Mouse (Mus musculus): ENCODE measurements around the gene Tns4. TPM values are rescaled to one million over a fixed set of nuclear protein-coding genes. Genes with fewer than 3 reads are reported as not detected.

Gene Tns4
- total and polyA plus RNA-seq, 2 experiments from 2014 or later: 0.05 to 0.69 TPM

DNA sequence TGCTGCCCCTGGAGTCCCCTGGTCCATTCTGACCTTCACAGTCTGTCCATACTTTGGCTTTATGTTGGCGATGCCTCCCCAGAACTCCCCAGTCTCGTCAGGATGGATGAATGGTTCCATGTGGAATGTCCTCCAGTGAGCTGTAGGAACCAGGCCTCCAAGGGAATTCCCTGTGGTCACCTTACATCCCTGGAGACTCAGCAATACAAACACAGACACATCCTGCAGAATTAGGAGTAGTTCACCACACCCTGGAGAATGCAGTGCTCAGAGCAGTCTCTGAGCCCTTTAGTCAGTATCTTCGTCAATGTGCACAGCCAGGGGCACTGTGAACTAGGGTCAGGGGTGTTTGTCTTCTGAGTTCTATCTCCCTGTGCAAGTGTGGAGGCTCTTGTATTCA, 19.2 kb upstream of the Tns4 start:
- no peak for ATAC-seq (ENCODE audit: insufficient read depth, low read depth)
- Histone ChIP-seq H3K36me3 (replicated peaks; ENCODE audit: control insufficient read depth, insufficient read depth, low read length) (no peaks in the 10 kb centered on the region), H3K9me3 (replicated peaks; ENCODE audit: control insufficient read depth, low read length) (no peaks in the 10 kb centered on the region), H3K4me2 (ENCODE audit: low read depth, low read length) (no peak overlapping the region), H3K4me3 (ENCODE audit: low read depth, low read length) (no peak overlapping the region), H3K27me3 (ENCODE audit: control insufficient read depth, insufficient read depth, low read length) (no peaks in the 10 kb centered on the region), H3K27ac (ENCODE audit: low read depth) (no peak overlapping the region), H3K4me1 (ENCODE audit: control insufficient read depth, insufficient read depth) (0 out of 2 replicates have a peak, but pooled peaks cover 4% of the 10 kb centered on the region), H3K9ac (replicated peaks; ENCODE audit: low read depth, low read length) (no peak overlapping the region)
- DNase-seq (ENCODE audit: low spot score): no peak
- TF ChIP-seq CTCF (IDR thresholded peaks at IDR 0.05; ENCODE audit: low read depth): no peak
- TF ChIP-seq EP300 (IDR thresholded peaks at IDR 0.05; ENCODE audit: low read depth): no peak
- 62% methylated on average over 3 of the region's 3 CpGs for whole genome bisulfite sequencing

DNA sequence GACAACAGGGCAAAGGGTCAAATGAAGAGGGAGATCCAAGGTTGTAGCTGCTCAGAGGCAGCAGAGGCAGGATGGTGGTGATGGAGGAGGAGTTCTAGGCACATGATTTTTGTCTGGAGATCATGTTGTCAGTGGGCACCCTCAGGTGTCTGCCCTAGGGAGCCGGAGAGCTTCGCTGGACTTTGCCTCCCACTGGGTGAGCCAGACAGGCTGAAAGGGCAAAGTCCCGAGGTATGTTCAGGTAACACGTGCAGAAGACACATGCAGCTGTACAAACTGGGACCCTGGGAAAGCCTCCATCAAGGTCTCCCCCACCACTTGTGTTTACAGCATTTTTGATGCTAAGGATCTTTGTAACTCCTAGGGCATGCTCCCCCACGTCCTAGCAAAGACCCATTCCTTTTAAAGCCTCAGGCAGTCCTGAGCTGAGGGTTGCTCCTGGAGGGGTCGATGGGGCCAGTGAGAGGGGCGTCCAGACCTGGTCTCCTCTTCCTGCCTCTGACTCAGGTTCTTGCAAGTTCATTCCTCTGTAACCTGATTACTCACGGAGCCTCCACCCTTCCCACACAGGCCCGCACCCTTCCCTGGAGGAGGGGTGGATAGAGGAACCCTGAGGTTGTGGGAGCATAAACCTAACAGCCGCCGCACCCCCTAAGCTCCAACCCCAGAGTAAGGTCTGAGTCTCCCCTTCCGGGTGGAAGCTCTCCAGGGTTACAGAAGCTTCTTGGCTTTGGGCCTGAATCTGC, 17.0 kb upstream of the Tns4 start:
- Histone ChIP-seq H3K9ac (replicated peaks; ENCODE audit: low read depth, low read length) (no peak overlapping the region), H3K4me3 (ENCODE audit: low read depth, low read length) (no peak overlapping the region), H3K27me3 (ENCODE audit: control insufficient read depth, insufficient read depth, low read length) (no peaks in the 10 kb centered on the region), H3K4me1 (ENCODE audit: control insufficient read depth, insufficient read depth) (no peaks in the 10 kb centered on the region), H3K36me3 (replicated peaks; ENCODE audit: control insufficient read depth, insufficient read depth, low read length) (no peaks in the 10 kb centered on the region), H3K9me3 (replicated peaks; ENCODE audit: control insufficient read depth, low read length) (no peaks in the 10 kb centered on the region), H3K27ac (ENCODE audit: low read depth) (no peak overlapping the region), H3K4me2 (ENCODE audit: low read depth, low read length) (no peak overlapping the region)
- ATAC-seq (ENCODE audit: insufficient read depth, low read depth): no peak
- 62% methylated on average over 12 of the region's 12 CpGs for WGBS
- DNase-seq (ENCODE audit: low spot score): no peak
- no peak for TF ChIP-seq EP300 (IDR thresholded peaks at IDR 0.05; ENCODE audit: low read depth)
- TF ChIP-seq CTCF (IDR thresholded peaks at IDR 0.05; ENCODE audit: low read depth): no peak

- H3K27me3 ChIP-seq (ENCODE audit: control insufficient read depth, insufficient read depth, low read length): no peaks in the 10 kb centered on the region
- no peak overlapping the region for H3K9ac ChIP-seq (replicated peaks; ENCODE audit: low read depth, low read length)
- TF ChIP-seq EP300 (IDR thresholded peaks at IDR 0.05; ENCODE audit: low read depth) (no peak), CTCF (IDR thresholded peaks at IDR 0.05; ENCODE audit: low read depth) (no peak)
- no peaks in the 10 kb centered on the region for H3K4me1 ChIP-seq (ENCODE audit: control insufficient read depth, insufficient read depth)
- no peaks in the 10 kb centered on the region for H3K9me3 ChIP-seq (replicated peaks; ENCODE audit: control insufficient read depth, low read length)
- DNase-seq (ENCODE audit: low spot score): no peak
- no peak for ATAC-seq (ENCODE audit: insufficient read depth, low read depth)
- H3K36me3 ChIP-seq (replicated peaks; ENCODE audit: control insufficient read depth, insufficient read depth, low read length): no peaks in the 10 kb centered on the region
- no peak overlapping the region for H3K4me3 ChIP-seq (ENCODE audit: low read depth, low read length)
- 61% methylated on average over 9 of the region's 9 CpGs for WGBS
- no peak overlapping the region for H3K27ac ChIP-seq (ENCODE audit: low read depth)
- H3K4me2 ChIP-seq (ENCODE audit: low read depth, low read length): no peak overlapping the region
Measured at GRCm38 (mm10) chr11:99104609-99105410, 15.7 kb upstream of the Tns4 start.

GRCm38 (mm10) chr11:99102575-99103270, 13.6 kb upstream of the Tns4 start:
- Histone ChIP-seq H3K9ac (replicated peaks; ENCODE audit: low read depth, low read length) (no peak overlapping the region), H3K36me3 (replicated peaks; ENCODE audit: control insufficient read depth, insufficient read depth, low read length) (no peaks in the 10 kb centered on the region), H3K4me2 (ENCODE audit: low read depth, low read length) (no peak overlapping the region), H3K4me1 (ENCODE audit: control insufficient read depth, insufficient read depth) (no peaks in the 10 kb centered on the region), H3K27me3 (ENCODE audit: control insufficient read depth, insufficient read depth, low read length) (no peaks in the 10 kb centered on the region), H3K9me3 (replicated peaks; ENCODE audit: control insufficient read depth, low read length) (no peaks in the 10 kb centered on the region), H3K4me3 (ENCODE audit: low read depth, low read length) (no peak overlapping the region), H3K27ac (ENCODE audit: low read depth) (no peak overlapping the region)
- DNase-seq (ENCODE audit: low spot score): no peak
- WGBS: 78% methylated on average over 9 of the region's 9 CpGs
- ATAC-seq (ENCODE audit: insufficient read depth, low read depth): no peak
- TF ChIP-seq EP300 (IDR thresholded peaks at IDR 0.05; ENCODE audit: low read depth): no peak
- no peak for TF ChIP-seq CTCF (IDR thresholded peaks at IDR 0.05; ENCODE audit: low read depth)

DNA sequence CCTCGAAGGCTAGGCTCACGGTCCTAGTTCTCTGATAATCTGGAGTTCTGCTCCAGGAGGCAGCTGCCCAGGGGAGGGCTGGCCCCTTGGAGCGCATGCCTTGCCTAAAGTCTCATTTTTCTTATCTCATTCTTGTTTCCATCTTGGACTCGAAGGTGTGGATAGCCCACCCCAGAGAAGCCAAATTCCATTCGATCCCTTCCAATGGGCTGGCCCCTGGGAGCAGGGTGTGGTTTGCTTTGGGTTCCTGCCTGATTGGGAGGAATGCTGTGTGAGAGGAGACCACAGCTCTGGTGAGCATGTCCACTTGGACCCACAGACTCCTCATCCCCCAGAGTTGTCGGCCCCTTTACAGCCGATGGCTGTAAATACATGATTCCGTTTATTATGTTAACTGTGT, 12.6 kb upstream of the Tns4 start:
- DNase-seq (ENCODE audit: low spot score) (no peak), ATAC-seq (ENCODE audit: insufficient read depth, low read depth) (no peak)
- Histone ChIP-seq H3K9me3 (replicated peaks; ENCODE audit: control insufficient read depth, low read length) (no peaks in the 10 kb centered on the region), H3K4me3 (ENCODE audit: low read depth, low read length) (no peak overlapping the region), H3K27ac (ENCODE audit: low read depth) (no peak overlapping the region), H3K4me2 (ENCODE audit: low read depth, low read length) (no peak overlapping the region), H3K36me3 (replicated peaks; ENCODE audit: control insufficient read depth, insufficient read depth, low read length) (no peaks in the 10 kb centered on the region), H3K27me3 (ENCODE audit: control insufficient read depth, insufficient read depth, low read length) (no peaks in the 10 kb centered on the region), H3K9ac (replicated peaks; ENCODE audit: low read depth, low read length) (no peak overlapping the region), H3K4me1 (ENCODE audit: control insufficient read depth, insufficient read depth) (no peaks in the 10 kb centered on the region)
- WGBS: 35% methylated on average over 8 of the region's 8 CpGs
- TF ChIP-seq EP300 (IDR thresholded peaks at IDR 0.05; ENCODE audit: low read depth) (no peak), CTCF (IDR thresholded peaks at IDR 0.05; ENCODE audit: low read depth) (no peak)
